Mouse (Mus musculus): ENCODE measurements around the gene Smarca4. TPM values are rescaled to one million over a fixed set of nuclear protein-coding genes. Genes with fewer than 3 reads are reported as not detected.

Gene Smarca4
- total and polyA plus RNA-seq, 3 experiments, result 62.0 to 88.2 (median 72.3) TPM

- peak; percentile 94 for DNase-seq
Measured at GRCm38 (mm10) chr9:21723377-21724146, 107.6 kb downstream of the Smarca4 start, which contains the start of gene Ldlr. Ldlr (plus strand) TSS chr9:21723483.

GRCm38 (mm10) chr9:21724147-21724536 lies 108.2 kb downstream of the Smarca4 start:
- peak; percentile 97 for DNase-seq

GRCm38 (mm10) chr9:21725224-21726121 lies 109.5 kb downstream of the Smarca4 start:
- no peak for DNase-seq

DNA sequence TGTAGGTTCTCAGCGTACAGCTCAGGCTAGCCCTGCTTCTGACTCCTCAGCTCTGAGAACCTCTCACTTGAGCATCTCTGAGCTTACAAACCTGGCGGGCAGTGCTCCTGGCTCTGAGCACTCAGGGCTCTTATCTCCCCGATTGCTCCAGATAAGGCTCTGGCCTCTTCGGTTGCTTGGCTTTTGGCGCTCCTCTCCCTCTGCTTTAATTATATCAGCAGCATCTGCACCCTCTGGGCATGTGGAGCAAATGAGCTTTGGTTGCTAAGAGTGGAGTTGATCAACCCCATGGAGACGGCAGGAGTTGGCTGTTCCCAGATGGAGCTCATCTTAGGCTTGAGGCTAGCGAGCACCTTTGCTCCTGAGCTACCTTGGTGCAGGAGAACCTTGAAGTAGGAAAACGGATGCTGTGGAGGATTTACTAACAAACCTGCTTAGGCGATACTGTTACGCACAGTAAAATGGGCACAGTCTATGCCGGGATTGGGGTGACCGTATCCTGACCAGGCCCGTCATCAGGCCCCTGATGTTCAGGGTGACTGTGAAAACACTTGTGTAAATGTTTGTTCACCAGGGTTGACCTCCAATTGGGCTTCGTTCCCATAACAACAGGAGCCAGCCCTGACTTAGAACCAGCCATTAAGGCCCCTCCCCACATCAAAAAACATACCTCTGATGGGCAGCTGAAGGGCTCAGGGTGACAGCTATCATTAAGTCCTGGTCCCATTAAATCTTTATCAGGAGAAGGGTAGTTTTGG lies 110.4 kb downstream of the Smarca4 start:
- peak; percentile 48 for DNase-seq

DNA sequence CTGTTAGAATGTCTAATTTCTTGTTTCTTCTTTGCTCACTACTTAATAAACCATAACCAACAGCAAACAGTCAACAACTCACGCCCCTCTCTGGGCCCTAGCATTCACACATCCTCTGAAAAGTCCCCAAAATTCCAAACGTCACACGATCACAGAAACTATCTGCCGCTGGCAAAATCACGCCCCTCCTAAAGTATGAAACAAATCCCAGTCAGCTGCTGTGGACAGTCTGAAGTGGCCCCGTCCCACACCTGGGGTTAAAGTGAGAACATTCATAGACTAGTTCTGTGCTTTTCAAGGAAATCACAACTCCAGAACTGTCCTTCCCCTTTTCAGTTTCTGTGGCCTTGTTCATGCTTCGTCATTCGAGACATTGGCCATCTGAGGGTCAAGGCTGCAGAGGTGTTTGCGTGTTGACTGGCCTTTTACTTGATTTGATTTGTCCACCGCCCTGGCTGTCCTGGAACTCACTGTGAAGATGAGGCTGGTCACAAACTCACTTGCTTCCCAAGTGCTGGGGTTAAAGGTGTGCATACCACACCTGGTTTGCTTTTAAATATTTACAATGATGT lies 112.4 kb downstream of the Smarca4 start:
- DNase-seq, result peak; percentile 74

DNA sequence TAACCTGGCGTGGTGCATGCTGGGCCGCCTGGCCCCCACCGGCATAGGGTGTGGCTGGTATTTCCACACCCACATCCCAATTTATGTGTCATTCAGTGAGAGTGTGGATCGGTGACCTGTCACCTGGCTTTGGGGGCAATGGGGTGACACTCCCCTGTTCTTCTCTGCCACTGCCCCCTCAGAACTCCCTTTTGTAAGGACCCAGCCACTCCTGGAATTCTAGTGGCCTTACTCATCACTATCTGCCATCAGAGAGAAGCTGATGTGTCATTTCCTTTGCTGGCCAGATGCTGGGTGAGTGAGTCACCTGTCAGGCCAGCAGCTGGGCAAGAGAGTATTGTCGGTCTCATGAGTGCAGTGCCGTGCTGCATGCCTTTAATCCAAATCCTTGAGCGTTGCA lies 113.3 kb downstream of the Smarca4 start:
- peak; percentile 84 for DNase-seq

DNA sequence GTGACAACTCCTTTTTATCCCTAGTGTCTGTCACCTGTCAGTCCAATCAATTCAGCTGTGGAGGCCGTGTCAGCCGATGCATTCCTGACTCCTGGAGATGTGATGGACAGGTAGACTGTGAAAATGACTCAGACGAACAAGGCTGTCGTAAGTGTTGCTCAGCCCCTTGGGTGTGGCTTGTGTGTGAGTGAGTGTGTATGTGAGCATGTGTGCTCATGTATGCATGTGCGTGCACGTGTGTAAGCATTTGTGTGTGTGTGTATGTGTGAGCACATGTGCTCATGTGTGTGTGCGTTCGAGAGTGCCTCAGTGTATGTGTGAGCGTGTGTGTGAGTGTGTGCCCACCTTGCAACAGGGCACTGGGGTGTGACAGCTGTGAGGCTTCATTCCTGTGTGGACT lies 116.3 kb downstream of the Smarca4 start:
- DNase-seq, result no peak

DNA sequence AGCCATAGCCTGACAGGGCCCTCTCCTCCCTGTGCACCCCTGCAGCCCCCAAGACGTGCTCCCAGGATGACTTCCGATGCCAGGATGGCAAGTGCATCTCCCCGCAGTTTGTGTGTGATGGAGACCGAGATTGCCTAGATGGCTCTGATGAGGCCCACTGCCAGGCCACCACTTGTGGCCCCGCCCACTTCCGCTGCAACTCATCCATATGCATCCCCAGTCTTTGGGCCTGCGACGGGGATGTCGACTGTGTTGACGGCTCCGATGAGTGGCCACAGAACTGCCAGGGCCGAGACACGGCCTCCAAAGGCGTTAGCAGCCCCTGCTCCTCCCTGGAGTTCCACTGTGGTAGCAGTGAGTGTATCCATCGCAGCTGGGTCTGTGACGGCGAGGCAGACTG lies 117.5 kb downstream of the Smarca4 start:
- no peak for DNase-seq

- no peak for DNase-seq
Measured at GRCm38 (mm10) chr9:21733989-21734388, 118.0 kb downstream of the Smarca4 start.

- DNase-seq, result peak; percentile 57
Measured at GRCm38 (mm10) chr9:21735126-21735525, 119.2 kb downstream of the Smarca4 start.

GRCm38 (mm10) chr9:21736580-21736979 lies 120.6 kb downstream of the Smarca4 start:
- no peak for DNase-seq

DNA sequence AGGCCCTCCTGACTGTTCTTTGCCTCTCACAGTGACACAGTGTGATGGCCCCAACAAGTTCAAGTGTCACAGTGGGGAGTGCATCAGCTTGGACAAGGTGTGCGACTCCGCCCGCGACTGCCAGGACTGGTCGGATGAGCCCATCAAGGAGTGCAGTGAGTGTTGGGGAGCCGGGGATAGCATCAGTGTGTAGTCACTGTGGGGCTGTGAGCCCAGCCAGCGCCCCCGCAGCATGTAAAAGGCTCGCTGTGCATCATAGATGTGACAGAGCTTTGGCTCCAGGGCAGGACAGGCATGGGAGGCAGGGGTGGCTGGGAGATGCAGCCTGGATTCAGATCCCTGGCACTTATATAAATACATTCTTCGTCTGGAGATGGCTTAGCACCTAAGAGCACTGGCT lies 121.2 kb downstream of the Smarca4 start:
- DNase-seq, result no peak

- DNase-seq, result no peak
Measured at GRCm38 (mm10) chr9:21738776-21739175, 122.8 kb downstream of the Smarca4 start.

DNA sequence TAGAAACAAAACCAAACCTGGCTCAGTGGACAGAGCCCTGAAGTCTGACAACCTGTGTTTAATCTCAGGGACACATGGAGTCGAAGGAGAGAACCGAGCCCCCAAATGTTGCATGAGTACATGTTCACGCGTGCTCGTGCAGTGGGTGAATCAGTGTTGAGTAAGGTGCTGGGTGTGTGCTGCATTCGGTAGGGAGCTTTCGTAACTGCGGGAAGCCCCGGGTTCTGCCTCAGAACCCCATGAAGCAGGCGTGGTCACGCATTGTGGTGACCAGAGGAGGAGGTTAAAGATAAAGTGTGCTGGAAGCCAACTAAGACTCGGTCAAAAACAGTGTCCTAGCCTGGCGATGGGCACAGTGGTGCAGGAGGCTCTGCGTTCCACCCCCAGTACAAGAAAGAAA lies 124.5 kb downstream of the Smarca4 start:
- no peak for DNase-seq

DNA sequence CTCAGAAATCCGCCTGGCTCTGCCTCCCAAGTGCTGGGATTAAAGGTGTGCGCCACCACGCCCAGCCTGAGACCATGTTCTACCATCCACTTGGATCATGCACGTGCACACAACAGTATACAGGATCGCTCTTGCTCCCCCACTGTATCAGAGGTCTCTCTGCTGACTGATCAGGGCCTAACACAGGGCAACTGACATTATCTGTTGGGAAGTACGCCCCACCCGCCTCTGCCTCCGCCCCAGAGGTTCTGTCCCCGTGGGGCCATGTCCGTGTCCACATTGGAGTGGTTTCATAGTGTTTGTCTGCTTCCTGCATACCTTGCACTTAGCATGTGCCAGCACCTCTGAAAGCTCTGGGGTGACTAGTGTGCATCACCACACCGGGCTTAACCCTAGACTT lies 125.5 kb downstream of the Smarca4 start:
- no peak for DNase-seq

GRCm38 (mm10) chr9:21747238-21747774 lies 131.3 kb downstream of the Smarca4 start:
- DNase-seq, result no peak

- DNase-seq, result peak; percentile 82
Measured at GRCm38 (mm10) chr9:21748033-21748432, 132.1 kb downstream of the Smarca4 start.

DNA sequence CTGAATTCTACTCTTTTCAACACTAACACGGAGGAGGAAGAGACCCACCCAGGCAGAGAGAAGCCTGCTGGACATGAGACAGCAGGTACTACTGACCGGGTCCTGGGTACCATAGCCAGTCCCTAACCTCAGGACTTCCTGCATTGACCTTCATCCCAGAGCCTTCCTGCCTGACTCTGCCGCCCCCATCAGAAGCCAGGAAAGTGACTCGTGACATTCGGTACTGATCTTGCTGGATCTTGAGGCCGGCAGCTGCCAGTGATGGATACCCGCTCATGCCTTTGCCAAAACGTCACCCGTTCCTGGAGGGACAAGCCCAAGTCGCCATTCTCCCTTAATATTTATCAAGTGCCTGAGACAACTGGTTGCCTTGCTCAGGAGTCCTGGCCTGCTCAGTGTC lies 132.5 kb downstream of the Smarca4 start:
- DNase-seq, result no peak

- DNase-seq, result no peak
Measured at GRCm38 (mm10) chr9:21749382-21750118, 133.6 kb downstream of the Smarca4 start.

DNA sequence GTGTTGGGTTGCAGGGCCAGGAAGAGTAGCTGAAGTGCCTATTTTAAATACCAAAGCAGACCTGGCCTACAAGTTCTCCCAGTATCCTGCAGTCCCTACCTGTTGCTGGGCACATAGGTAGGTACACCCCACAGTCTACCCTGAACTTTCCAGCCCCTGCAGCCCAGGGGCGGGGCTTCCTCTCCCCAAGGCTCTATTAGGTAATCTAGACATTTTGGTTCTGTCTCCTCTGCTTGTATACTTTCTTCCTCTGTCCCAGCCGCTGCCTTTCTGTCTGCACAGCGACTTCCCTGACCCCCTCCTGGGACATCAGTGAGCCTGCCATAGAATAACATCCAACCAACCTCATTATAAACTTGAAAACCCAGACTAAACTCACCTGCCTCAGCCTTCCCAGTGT lies 134.4 kb downstream of the Smarca4 start:
- DNase-seq, result no peak

DNA sequence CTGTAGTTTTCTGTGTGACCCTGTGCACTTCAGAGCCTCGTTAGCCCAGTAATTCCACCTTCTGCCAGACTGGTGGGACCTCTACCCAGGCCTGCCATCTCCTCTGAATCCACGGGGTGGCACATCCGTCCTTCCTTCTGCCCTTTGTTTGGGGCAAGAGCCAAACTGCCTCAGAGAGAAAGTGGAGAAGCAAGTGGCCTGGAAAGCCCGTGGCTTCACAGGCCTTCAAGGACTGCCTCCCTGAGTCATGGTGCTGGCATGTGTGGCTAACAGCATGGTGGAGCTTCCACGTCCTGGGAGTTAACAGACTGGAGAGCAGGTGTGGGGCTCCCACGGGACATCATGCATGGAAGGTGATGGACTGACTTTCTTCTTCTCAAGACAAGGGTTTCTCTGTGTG lies 135.4 kb downstream of the Smarca4 start:
- peak; percentile 86 for DNase-seq
